Mouse (Mus musculus): Measurements from ENCODE around the gene Fbxl19. TPM values are rescaled to one million over a fixed set of nuclear protein-coding genes. Genes with fewer than 3 reads are reported as not detected.
"Not testable (repeated sequence)": the region's sequence is repeated elsewhere in the genome, so short reads cannot be mapped to it uniquely, and the experiment has no call there.

The Fbxl19 gene
- total and polyA plus RNA-seq, 2 experiments, result 1.9 to 4.7 TPM

DNA sequence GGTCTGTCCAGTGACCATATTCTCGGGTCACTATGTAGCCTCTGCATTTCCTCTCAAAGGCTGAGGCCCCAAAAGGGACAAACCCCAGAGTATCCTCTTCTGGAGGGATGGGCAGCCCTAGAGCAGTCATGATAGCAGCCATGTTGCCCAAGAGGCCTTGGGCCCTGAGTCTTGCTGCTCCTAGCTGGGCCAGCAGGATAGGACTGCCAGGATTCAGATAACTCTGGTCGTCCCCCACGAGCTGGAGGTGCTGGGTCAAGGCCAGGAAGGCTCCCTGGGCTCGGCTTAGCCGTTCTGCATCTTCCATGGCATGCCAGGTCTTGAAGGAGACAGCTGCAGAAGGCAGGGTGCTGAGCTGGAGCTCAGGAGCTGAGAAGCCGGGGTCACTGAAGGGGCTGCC, 25.1 kb upstream of the Fbxl19 start:
- no peak for TF ChIP-seq CTCF (IDR thresholded peaks at IDR 0.05; ENCODE audit: low read depth, low read length)
- TF ChIP-seq POLR2A (IDR thresholded peaks at IDR 0.05; ENCODE audit: extremely low read depth, insufficient read depth, low read length), result no peak
- Histone ChIP-seq H3K9ac (ENCODE audit: low read depth, low read length) (no peak overlapping the region), H3K27ac (replicated peaks; ENCODE audit: insufficient read depth, low read depth, low read length) (no peak overlapping the region), H3K27me3 (ENCODE audit: control insufficient read depth, insufficient read depth, low read length) (no peaks in the 10 kb centered on the region), H3K79me2 (ENCODE audit: control insufficient read depth, insufficient read depth, low read length) (no peaks in the 10 kb centered on the region), H3K4me1 (ENCODE audit: control insufficient read depth, insufficient read depth, low read length) (no peaks in the 10 kb centered on the region), H3K4me3 (ENCODE audit: insufficient read depth, low read depth, low read length) (no peak overlapping the region), H3K36me3 (ENCODE audit: control insufficient read depth, insufficient read depth, low read length) (no peaks in the 10 kb centered on the region; the same call in 1 of the 2 replicates)
- 86% methylated on average over 6 of the region's 6 CpGs for WGBS
- DNase-seq (ENCODE audit: extremely low read depth, low read depth, low spot score), result no peak

DNA sequence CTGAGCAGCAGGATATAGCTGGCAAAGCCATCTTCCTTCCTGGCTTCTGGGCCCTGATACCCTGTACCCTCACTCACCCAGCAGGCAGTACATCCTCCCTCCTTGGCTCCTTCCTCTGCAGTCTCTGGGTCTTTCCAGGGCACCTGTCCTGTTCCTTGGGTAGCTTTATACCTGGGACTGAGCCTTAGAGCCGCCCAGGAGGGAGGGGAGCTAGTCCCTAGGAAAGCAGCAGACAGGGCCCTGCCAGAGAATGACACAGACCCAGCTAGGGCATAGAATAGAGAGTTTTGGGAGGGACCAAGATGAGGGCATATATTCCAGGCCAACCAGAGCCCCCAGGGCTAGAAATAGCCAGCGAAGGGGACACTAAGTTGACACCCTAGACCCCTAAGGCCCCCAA, 18.9 kb upstream of the Fbxl19 start:
- H3K27me3 ChIP-seq (ENCODE audit: control insufficient read depth, insufficient read depth, low read length), result no peaks in the 10 kb centered on the region
- no peak overlapping the region for H3K27ac ChIP-seq (replicated peaks; ENCODE audit: insufficient read depth, low read depth, low read length)
- no peaks in the 10 kb centered on the region for H3K36me3 ChIP-seq (ENCODE audit: control insufficient read depth, insufficient read depth, low read length)
- no peaks in the 10 kb centered on the region for H3K79me2 ChIP-seq (ENCODE audit: control insufficient read depth, insufficient read depth, low read length)
- H3K9ac ChIP-seq (ENCODE audit: low read depth, low read length), result no peak overlapping the region
- H3K4me1 ChIP-seq (ENCODE audit: control insufficient read depth, insufficient read depth, low read length), result no peaks in the 10 kb centered on the region
- TF ChIP-seq POLR2A (IDR thresholded peaks at IDR 0.05; ENCODE audit: extremely low read depth, insufficient read depth, low read length) (no peak), CTCF (IDR thresholded peaks at IDR 0.05; ENCODE audit: low read depth, low read length) (no peak)
- no peak overlapping the region for H3K4me3 ChIP-seq (ENCODE audit: insufficient read depth, low read depth, low read length)
- WGBS, result 95% methylated on average over 2 of the region's 2 CpGs
- DNase-seq (ENCODE audit: extremely low read depth, low read depth, low spot score), result no peak

DNA sequence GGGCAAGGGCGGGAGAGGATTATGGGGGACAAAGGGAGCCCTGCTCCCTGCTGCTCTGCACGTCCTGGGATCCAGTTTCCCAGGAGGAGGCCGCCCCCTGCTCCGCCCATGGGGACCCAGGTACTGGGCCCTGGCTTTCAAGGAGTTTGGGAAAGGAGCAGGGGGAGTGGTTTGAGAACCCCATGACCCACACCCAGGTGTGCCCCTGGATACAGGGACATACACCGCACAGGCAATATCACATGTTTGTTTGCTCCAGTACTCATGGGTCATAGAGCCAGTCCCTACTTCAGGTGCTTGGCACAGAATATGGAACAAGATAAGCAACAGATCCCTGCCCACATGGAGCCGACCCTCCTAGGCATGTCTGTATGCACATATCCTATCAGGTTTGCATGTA, 18.4 kb upstream of the Fbxl19 start:
- H3K36me3 ChIP-seq (ENCODE audit: control insufficient read depth, insufficient read depth, low read length), result no peaks in the 10 kb centered on the region
- no peak overlapping the region for H3K9ac ChIP-seq (ENCODE audit: low read depth, low read length)
- no peak for DNase-seq (ENCODE audit: extremely low read depth, low read depth, low spot score)
- H3K27ac ChIP-seq (replicated peaks; ENCODE audit: insufficient read depth, low read depth, low read length), result no peak overlapping the region
- no peak overlapping the region for H3K4me3 ChIP-seq (ENCODE audit: insufficient read depth, low read depth, low read length)
- H3K27me3 ChIP-seq (ENCODE audit: control insufficient read depth, insufficient read depth, low read length), result no peaks in the 10 kb centered on the region
- WGBS, result 91% methylated on average over 6 of the region's 6 CpGs
- no peaks in the 10 kb centered on the region for H3K4me1 ChIP-seq (ENCODE audit: control insufficient read depth, insufficient read depth, low read length)
- no peak for TF ChIP-seq POLR2A (IDR thresholded peaks at IDR 0.05; ENCODE audit: extremely low read depth, insufficient read depth, low read length)
- no peak for TF ChIP-seq CTCF (IDR thresholded peaks at IDR 0.05; ENCODE audit: low read depth, low read length)
- H3K79me2 ChIP-seq (ENCODE audit: control insufficient read depth, insufficient read depth, low read length), result no peaks in the 10 kb centered on the region

DNA sequence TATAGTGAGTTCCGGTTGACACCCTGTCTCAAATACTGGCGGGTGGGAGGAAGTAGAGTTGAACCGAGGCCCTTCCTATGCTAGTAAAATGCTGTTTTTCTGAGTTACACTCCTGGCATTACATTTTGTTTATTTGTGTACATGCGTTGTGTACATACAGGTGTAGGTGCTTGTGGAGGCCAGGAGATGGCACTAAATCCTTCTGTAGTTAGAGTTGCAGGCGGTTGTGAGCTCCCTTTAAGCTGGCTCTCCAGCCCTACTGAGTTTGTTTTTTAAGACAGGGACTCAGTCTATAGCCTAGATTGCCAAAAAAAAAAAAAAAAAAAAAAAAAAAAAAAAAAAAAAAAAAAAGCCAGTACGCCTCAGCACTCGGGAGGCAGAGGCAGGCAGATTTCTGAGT, 16.4 kb upstream of the Fbxl19 start:
- 83% methylated on average over 7 of the region's 7 CpGs for WGBS
- no peaks in the 10 kb centered on the region for H3K79me2 ChIP-seq (ENCODE audit: control insufficient read depth, insufficient read depth, low read length)
- H3K4me1 ChIP-seq (ENCODE audit: control insufficient read depth, insufficient read depth, low read length), result no peaks in the 10 kb centered on the region
- H3K4me3 ChIP-seq (ENCODE audit: insufficient read depth, low read depth, low read length), result no peak overlapping the region
- no peak overlapping the region for H3K27ac ChIP-seq (replicated peaks; ENCODE audit: insufficient read depth, low read depth, low read length)
- TF ChIP-seq POLR2A (IDR thresholded peaks at IDR 0.05; ENCODE audit: extremely low read depth, insufficient read depth, low read length), result no peak
- no peak for TF ChIP-seq CTCF (IDR thresholded peaks at IDR 0.05; ENCODE audit: low read depth, low read length)
- H3K36me3 ChIP-seq (ENCODE audit: control insufficient read depth, insufficient read depth, low read length), result no peaks in the 10 kb centered on the region
- H3K9ac ChIP-seq (ENCODE audit: low read depth, low read length), result no peak overlapping the region
- H3K27me3 ChIP-seq (ENCODE audit: control insufficient read depth, insufficient read depth, low read length), result no peaks in the 10 kb centered on the region
- DNase-seq (ENCODE audit: extremely low read depth, low read depth, low spot score), result no peak

DNA sequence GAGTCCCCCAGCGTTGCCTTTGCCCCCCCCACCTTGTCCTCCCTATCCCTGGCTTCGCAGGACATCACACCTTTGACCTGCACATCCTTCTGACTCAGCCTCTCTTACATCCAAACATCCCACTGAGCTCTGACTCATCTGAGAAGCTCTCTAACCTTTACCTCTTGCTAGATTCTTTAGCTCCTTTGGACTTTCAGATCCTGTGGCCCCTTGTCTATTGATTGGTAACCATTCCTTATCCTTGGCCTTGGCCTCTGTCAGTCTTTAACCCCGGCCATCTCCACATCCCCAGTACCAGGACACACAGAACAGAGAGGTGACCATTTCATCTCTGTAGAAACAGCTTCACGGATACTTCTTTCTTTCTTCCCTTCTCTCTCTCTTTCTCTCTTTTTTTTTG, 14.2 kb upstream of the Fbxl19 start:
- WGBS, result 69% methylated on average over 4 of the region's 4 CpGs
- H3K4me3 ChIP-seq (ENCODE audit: insufficient read depth, low read depth, low read length), result no peak overlapping the region
- H3K79me2 ChIP-seq (ENCODE audit: control insufficient read depth, insufficient read depth, low read length), result no peaks in the 10 kb centered on the region
- no peaks in the 10 kb centered on the region for H3K27me3 ChIP-seq (ENCODE audit: control insufficient read depth, insufficient read depth, low read length)
- no peaks in the 10 kb centered on the region for H3K36me3 ChIP-seq (ENCODE audit: control insufficient read depth, insufficient read depth, low read length)
- DNase-seq (ENCODE audit: extremely low read depth, low read depth, low spot score), result no peak
- TF ChIP-seq POLR2A (IDR thresholded peaks at IDR 0.05; ENCODE audit: extremely low read depth, insufficient read depth, low read length) (no peak), CTCF (IDR thresholded peaks at IDR 0.05; ENCODE audit: low read depth, low read length) (no peak)
- H3K9ac ChIP-seq (ENCODE audit: low read depth, low read length), result no peak overlapping the region
- H3K4me1 ChIP-seq (ENCODE audit: control insufficient read depth, insufficient read depth, low read length), result no peaks in the 10 kb centered on the region
- no peak overlapping the region for H3K27ac ChIP-seq (replicated peaks; ENCODE audit: insufficient read depth, low read depth, low read length)

DNA sequence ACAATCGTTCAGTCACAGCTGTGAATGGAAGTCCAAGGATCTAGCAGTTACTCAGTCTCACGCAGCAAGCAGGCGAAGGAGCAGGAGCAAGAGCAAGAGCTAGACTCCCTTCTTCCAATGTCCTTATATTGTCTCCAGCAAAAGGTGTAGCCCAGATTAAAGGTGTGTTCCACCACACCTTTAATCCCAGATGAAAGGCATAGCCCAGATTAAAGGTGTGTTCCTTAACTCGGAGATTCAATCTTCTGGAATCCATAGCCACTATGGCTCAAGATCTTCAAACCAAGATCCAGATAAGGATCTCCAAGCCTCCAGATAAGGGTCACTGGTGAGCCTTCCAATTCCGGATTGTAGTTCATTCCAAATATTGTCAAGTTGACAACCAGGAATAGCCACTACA, 12.3 kb upstream of the Fbxl19 start, which contains the start of gene Ctf2:
Gene Ctf2, minus strand, starts transcription at position 101 of the 400 bp plus-strand sequence.
- H3K36me3 ChIP-seq (ENCODE audit: control insufficient read depth, insufficient read depth, low read length); H3K27me3 ChIP-seq (ENCODE audit: control insufficient read depth, insufficient read depth, low read length); H3K4me1 ChIP-seq (ENCODE audit: control insufficient read depth, insufficient read depth, low read length); H3K9ac ChIP-seq (ENCODE audit: low read depth, low read length); H3K79me2 ChIP-seq (ENCODE audit: control insufficient read depth, insufficient read depth, low read length); H3K27ac ChIP-seq (replicated peaks; ENCODE audit: insufficient read depth, low read depth, low read length); H3K4me3 ChIP-seq (ENCODE audit: insufficient read depth, low read depth, low read length); DNase-seq (ENCODE audit: extremely low read depth, low read depth, low spot score): not testable (repeated sequence)
- 83% methylated on average over 1 of the region's 5 CpGs for WGBS
